Mouse (Mus musculus): Measurements from ENCODE around the gene She. TPM values are rescaled to one million over a fixed set of nuclear protein-coding genes. Genes with fewer than 3 reads are reported as not detected.

The She gene
- total RNA-seq, 2 experiments from 2014 or later = 2.8 to 3.1 TPM

DNA sequence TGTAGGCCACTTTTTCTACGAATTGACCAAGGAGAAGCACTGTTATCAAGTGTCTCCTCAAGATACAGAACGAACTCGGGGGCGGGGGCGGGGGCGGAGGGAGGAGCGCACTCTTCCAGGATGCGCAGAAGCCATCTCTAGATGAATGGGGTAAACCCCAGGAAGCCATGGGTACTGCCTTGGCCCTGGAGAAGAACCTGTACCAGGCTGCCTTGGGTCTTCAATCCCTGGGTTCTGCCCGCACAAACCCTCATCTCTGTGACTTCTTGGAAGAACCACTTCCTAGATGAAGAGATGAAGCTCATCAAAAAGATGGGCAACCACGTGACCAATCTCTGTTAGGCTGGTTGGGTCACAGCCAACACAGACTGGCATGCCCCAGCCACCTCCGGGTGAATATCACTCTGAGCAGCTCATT, 10.1 kb upstream of the She start:
- H3K4me3 ChIP-seq = no peak overlapping the region
- no peak for TF ChIP-seq CTCF (conservative IDR thresholded peaks at IDR 0.05)

DNA sequence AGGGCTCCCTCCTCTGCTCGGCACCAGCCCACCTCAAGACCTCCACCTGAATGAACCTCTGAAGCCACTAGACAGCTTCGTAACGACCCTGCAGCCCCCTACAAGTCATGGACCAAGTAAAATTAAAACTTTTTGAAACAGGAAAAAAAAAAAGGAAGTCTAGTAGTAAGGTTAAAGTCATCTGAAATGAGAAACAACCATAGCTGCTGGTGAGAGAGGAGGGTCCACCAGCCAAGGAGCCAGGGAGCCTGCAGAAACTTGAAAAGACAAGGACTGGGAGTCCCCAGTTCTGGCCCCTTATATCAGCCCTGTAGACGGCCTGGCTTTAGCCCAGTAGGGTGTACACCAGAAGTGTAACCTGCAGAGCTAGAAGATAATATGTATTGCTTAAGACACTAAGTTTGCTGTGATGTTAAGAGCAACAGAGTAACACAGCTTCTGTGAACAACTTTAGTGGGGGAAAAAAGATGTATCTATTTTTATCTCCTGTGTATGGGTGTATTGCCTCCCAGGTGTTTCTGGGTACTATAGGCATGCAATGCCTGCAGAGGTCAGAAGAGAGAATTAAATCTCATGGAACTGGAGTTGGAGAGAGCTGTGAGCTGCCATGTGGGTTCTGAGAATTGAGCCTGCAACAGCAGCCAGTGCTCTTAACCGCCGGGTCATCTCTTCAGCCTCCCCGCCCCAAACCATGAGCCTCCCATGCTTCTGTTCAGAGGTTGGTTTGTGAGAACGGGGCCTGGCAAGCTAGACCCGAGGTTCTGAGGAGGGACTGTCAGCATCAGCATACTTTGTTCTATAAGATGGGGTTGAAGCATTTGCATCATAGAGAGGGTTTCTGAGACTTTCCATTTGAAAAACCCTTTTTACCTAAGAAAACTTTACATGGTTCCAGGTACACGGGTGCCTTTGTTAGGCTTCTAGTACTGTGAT, 9.4 kb upstream of the She start:
- no peak for TF ChIP-seq CTCF (conservative IDR thresholded peaks at IDR 0.05)
- no peak overlapping the region for H3K4me3 ChIP-seq
- H3K27ac ChIP-seq = no peak overlapping the region
- DNase-seq (ENCODE audit: low spot score in 2 of 2) = no peak

More for the DNA sequence above, 10.1 kb upstream of the She start:
- H3K27ac ChIP-seq = no peak overlapping the region
- no peak for DNase-seq (ENCODE audit: low spot score in 2 of 2)

DNA sequence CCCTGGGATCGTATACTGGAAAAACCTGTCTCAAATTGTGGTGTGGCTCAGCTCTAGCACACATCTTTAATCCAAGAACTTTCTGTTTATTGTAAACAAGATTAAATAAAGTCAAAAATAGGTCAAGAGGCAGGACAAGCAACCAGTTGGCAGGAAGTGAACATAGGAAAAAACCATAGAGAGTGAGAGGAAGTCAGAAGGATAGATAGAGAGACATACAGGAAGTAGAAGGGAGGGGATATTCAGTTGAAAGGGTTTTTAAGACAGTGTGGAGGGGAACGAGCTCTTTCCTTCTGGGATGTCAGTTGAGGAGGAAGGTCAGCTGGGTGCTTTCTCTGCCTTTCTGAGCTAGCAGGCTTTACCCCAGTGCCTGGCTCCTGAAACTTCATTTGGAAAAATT, 7.6 kb upstream of the She start:
- no peak overlapping the region for H3K4me3 ChIP-seq
- no peak overlapping the region for H3K27ac ChIP-seq
- no peak for TF ChIP-seq CTCF (conservative IDR thresholded peaks at IDR 0.05)
- no peak for DNase-seq (ENCODE audit: low spot score in 2 of 2)

DNA sequence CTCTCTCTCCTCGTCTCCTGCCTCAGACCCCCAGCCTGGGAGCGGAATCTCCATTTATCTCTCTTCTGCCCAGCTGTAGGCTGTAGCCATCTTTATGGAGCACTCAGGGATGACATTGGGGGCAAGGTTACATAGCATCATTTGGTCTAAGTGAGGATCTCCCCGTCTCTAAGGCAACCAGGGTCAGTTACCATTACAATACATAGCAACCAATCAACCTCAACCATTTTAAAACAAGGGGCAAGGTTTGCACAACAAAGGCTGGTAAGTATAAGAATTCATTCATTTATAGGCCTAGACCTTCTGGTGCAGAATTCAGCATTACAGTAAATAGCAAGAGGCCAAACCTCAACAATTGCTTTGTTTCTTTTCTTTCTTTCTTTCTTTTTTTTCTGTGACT, 4.9 kb upstream of the She start:
- DNase-seq (ENCODE audit: low spot score in 2 of 2) = no peak

DNA sequence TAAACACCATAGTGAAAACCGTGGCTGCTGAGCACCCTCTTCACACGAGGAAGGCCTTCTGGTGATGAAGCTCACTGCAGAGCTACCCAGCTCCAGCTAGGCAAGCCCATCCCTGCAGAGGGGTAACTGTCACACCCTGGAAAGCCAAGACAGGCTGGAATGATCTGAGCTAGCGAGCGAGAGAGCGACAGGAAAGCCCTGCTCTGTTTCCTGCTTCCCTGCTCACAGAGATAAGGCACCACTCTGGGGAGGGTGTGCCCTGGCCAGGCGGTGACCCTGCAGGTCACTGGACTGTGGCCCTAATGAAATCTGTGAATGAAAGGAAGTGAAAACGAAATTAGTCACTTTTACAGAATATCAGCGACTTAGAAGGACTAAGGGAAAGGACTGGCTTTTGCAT, 4.2 kb downstream of the She start:
- H3K4me3 ChIP-seq = no peak overlapping the region
- no peak overlapping the region for H3K27ac ChIP-seq

More for the DNA sequence above, 4.9 kb upstream of the She start:
- no peak for TF ChIP-seq CTCF (conservative IDR thresholded peaks at IDR 0.05)
- H3K4me3 ChIP-seq = no peak overlapping the region
- no peak overlapping the region for H3K27ac ChIP-seq

DNA sequence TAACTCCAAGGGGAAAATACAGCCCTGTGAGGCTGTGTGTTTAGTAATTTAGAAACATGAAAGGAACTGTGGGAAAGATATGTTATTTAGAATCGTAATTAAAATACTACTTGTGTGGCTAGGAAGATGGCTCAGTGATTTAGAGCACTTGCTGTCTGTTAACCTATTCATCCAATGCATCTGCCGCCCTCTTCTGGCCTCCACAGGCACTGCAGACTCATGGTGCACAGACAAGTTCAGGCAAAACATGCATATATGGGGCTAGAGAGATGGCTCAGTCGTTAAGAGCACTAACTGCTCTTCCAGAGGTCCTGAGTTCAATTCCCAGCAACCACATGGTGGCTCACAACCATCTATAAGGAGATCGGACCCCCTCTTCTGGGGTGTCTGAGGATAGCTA, 11.1 kb downstream of the She start:
- no peak for DNase-seq (ENCODE audit: low spot score in 2 of 2)
- Histone ChIP-seq H3K27ac (no peak overlapping the region), H3K4me3 (no peak overlapping the region)
- TF ChIP-seq CTCF (conservative IDR thresholded peaks at IDR 0.05) = peak; percentile 72

More for the DNA sequence above, 4.2 kb downstream of the She start:
- no peak for TF ChIP-seq CTCF (conservative IDR thresholded peaks at IDR 0.05)
- no peak for DNase-seq (ENCODE audit: low spot score in 2 of 2)

DNA sequence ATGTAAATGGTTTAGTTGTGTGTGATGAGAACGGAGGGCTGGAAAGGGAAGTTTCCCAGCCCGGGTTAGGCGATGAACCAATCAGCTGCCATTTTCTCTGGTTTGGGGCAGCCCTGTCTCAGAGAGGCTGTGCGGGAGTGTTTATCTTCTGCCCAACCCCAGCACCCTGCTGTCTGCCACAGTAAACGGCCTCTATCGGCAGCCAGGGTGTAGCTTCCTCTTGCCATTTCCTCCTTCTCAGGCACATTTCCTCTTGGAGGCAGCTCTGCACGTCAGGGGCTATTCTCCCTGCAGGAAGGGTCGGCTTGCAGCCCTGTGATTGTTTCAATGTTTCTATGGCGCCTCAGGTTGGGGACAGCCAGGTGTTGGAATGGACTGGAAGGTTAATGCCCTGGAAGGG, 12.0 kb downstream of the She start:
- peak; percentile 48 for TF ChIP-seq CTCF (conservative IDR thresholded peaks at IDR 0.05)
- no peak overlapping the region for H3K4me3 ChIP-seq
- no peak for DNase-seq (ENCODE audit: low spot score in 2 of 2)
- no peak overlapping the region for H3K27ac ChIP-seq

DNA sequence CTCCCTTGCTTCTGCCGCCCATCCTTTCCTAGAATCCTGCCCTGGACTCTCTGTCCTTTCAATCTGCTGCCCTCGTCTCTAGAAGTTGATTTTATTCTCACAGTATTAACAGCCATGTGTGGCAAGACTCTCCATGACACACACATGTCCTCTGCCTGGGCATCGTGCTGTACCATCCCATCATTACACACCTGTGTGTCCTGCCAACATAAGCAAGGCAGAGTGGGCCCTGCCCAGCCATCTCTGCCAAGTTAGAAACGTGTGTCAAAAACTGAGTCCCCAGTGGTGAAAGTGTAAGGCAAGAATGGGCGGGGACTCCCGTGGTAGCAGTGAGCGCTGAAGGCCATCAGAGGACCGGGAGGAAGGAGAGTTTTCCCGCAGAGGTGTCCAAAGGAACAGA, 14.6 kb downstream of the She start:
- no peak for DNase-seq (ENCODE audit: low spot score in 2 of 2)

DNA sequence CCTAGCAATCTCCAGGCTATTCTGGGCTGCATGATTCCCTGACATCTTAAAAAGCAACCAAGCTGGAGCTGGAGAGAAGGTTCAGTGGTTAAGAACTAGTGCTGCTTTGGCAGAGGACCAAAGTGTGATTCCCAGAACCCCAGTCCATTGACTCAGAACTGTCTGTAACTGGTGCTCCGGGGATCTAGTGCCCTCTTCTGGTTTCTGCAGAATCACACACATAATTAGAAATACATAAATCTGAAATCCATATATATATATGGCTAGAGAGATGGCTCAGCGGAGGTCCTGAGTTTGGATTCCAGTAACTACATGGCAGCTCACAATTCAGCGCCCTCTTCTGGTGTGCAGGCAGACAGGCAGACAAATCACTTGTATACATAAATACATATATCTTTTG, 16.0 kb downstream of the She start:
- DNase-seq (ENCODE audit: low spot score in 2 of 2) = no peak
- Histone ChIP-seq H3K27ac (no peak overlapping the region), H3K4me3 (no peak overlapping the region)
- TF ChIP-seq CTCF (conservative IDR thresholded peaks at IDR 0.05) = peak; percentile 45

More for the DNA sequence above, 14.6 kb downstream of the She start:
- Histone ChIP-seq H3K27ac (no peak overlapping the region), H3K4me3 (no peak overlapping the region)
- no peak for TF ChIP-seq CTCF (conservative IDR thresholded peaks at IDR 0.05)

DNA sequence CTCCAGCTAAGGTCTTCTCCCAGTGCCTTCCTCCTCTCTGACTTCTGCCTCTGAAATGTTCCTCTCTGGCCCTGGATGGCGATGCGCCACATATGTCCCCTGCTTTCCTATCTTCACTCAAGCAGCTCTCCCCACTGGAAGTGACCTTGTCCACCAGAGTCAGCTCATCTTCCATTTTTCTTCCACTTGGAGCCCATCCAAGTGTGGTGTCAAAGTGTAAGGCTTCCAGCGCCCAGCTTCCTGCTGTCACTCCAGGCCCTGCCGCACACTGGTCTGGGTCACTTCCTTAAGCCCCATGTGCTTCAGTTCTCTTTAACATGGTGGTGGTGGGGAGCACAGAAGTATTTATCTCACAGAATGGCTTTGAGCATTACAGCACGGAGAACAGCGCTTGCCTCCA, 16.4 kb downstream of the She start:
- Histone ChIP-seq H3K27ac (no peak overlapping the region), H3K4me3 (no peak overlapping the region)
- no peak for DNase-seq (ENCODE audit: low spot score in 2 of 2)
- no peak for TF ChIP-seq CTCF (conservative IDR thresholded peaks at IDR 0.05)

DNA sequence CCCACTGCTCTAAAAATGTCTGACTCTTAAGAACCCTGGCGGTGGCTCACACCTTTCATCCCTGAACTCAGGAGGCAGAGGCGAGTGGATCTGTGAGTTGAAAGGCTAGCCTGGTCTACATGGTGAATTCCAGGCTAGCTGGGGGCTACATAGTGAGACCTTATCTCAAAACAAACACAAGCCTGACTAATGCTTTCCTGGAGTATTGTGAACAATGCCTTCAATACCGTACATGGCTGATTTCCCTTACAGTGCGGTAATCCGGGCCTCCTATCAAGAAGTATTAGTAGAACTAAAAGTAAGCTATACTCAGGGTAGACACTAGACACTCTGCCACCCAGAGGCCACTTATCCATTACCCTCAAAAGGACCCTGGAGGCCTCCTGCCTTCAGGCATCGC, 16.9 kb downstream of the She start:
- TF ChIP-seq CTCF (conservative IDR thresholded peaks at IDR 0.05) = no peak
- H3K27ac ChIP-seq = no peak overlapping the region
- H3K4me3 ChIP-seq = no peak overlapping the region
- DNase-seq (ENCODE audit: low spot score in 2 of 2) = no peak

DNA sequence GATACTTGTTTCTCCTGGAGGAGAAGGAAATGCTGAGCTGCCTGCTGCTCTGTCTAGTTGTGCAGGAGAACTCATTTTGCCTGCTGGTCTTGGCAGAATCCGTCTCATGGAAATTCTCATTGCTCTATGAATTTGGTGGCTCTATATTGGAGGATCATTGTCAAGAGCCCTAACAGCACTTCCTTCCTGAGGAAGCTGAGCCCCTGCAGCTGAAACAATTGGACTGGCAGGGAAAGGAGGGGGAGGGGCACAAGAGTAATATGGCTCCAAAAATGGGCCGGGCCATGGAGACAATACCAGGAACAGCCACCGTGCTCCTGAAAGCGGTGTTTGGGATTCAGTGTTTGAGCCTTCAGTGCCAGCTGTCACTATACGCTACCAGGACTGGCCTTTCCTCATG, 22.6 kb downstream of the She start:
- DNase-seq (ENCODE audit: low spot score in 2 of 2) = no peak
- Histone ChIP-seq H3K4me3 (no peak overlapping the region), H3K27ac (peak overlapping the region; percentile 67; the same call in 1 of the 2 replicates)
- peak; percentile 48 for TF ChIP-seq CTCF (conservative IDR thresholded peaks at IDR 0.05)

DNA sequence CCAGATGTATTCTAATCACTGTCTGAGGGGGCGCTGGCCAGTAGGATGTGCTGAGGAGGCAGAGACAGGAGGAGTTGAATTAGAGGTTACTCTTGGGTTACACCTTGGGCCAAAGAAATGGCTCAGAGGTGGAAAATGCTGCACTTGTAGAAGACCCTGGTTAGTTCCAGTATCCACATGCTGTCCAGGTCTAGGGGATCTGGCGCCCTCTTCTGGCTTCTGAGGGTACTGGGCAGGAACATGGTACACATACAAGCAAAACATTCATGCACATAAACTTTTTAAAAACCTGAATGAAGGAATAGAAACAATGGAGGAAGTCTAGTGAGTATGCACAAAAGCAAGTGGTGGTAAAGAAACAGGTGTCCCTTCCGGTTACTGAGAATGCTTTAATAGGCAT, 26.2 kb downstream of the She start:
- no peak overlapping the region for H3K4me3 ChIP-seq
- no peak overlapping the region for H3K27ac ChIP-seq
- TF ChIP-seq CTCF (conservative IDR thresholded peaks at IDR 0.05) = peak; percentile 66
- no peak for DNase-seq (ENCODE audit: low spot score in 2 of 2)

DNA sequence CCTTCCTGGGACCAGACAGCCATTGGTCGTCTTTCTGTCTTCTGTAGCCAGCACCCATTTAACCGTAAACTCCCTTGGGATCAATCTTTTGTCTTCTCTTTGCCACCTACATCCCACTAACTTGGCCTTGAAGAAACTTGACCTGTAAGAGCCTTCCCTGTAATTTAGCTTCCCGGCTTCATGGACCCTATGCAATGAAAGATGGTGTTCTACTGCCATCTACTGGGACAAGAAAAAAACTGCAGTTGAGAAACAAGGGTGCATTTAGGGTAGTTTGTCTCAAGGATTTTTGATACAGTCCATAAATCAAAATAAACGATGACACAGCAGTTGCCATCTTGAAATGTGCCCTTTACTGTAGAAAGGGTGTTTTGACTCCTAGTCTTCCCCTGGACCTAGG, 27.0 kb downstream of the She start:
- H3K4me3 ChIP-seq = peak overlapping the region; percentile 9; the same call in 1 of the 2 replicates
- H3K27ac ChIP-seq = peak overlapping the region; percentile 84
- peak; percentile 48 to 53 for DNase-seq (ENCODE audit: low spot score in 2 of 2)
- peak; percentile 93 for TF ChIP-seq CTCF (conservative IDR thresholded peaks at IDR 0.05)

All from layer of hippocampus, adult 2 months (tissue).